21 mouse cellular contexts compared by ENCODE assay signal in the genomic region with DNA sequence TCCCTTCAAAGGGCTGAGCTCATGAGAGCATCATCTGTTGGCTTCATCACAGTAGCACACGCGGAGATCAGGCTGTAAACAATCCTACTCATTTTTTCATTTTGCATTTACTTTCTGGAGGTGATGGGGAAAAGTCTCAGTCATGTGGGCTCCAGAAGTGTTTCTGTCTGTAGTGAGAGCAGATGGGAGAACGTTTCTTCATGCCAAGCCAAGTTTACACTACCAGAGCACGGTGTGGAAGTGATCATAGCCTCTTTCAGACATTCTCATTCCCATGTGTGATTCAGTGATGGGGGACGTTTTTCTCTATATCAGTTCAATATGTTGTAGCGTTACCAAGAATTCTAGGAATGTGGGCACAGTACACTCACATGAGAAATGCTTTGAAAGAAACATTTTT. TPM values are rescaled to one million over a fixed set of nuclear protein-coding genes. Genes with fewer than 3 reads are reported as not detected.
A peak's percentile ranks its signal among the peaks of the same experiment; 100 is the strongest.
DNase-seq lines count a peak whose midpoint lies in the region; ATAC-seq lines count a peak whose summit lies in the region.
"Had no signal": no experiment of that assay in that cellular context is flagged by ENCODE, and none has a peak within 500 bp of the region (broad histone marks: within the 10 kb centered on the region; RNA-seq: fewer than 3 reads in every experiment).

No protein-coding gene starts in this region.

- peak overlapping the region; percentile 42; the same call in 1 of the 2 replicates for H3K27ac ChIP-seq in embryonic facial prominence, embryonic 12.5 days
- H3K27ac ChIP-seq in limb, embryonic 13.5 days = peak overlapping the region; percentile 67; the same call in 1 of the 2 replicates
- H3K27ac ChIP-seq: forebrain, embryonic 15.5 days; hindbrain, embryonic 12.5 days; liver, embryonic 12.5 days; lung, embryonic 15.5 days; neural tube, embryonic 15.5 days; stomach, embryonic 15.5 days had no signal

- no peaks in the 10 kb centered on the region for H3K9me3 ChIP-seq in embryonic facial prominence, embryonic 12.5 days
- H3K9me3 ChIP-seq in limb, embryonic 13.5 days = no peaks in the 10 kb centered on the region
- H3K9me3 ChIP-seq: forebrain, embryonic 15.5 days; G1E; hindbrain, embryonic 12.5 days; liver, embryonic 12.5 days; lung, embryonic 15.5 days; neural tube, embryonic 15.5 days; stomach, embryonic 15.5 days had no signal

- H3K4me3 ChIP-seq in embryonic facial prominence, embryonic 12.5 days = no peak overlapping the region
- H3K4me3 ChIP-seq in limb, embryonic 13.5 days = no peak overlapping the region
- H3K4me3 ChIP-seq: forebrain, embryonic 15.5 days; hindbrain, embryonic 12.5 days; liver, embryonic 12.5 days; lung, embryonic 15.5 days; myocyte; neural tube, embryonic 15.5 days; stomach, embryonic 15.5 days had no signal

- no peak for ATAC-seq in embryonic facial prominence, embryonic 12.5 days (ENCODE audit: insufficient number of reproducible peaks, insufficient read depth, low FRiP score, low TSS enrichment)
- ATAC-seq in limb, embryonic 13.5 days (ENCODE audit: low FRiP score, low read depth) = peak; percentile 51; the same call in 1 of the 2 replicates
- ATAC-seq: CD4-positive, CD25-positive, alpha-beta regulatory T cell, adult 4 months; forebrain, embryonic 15.5 days; liver, embryonic 12.5 days had no signal

- H3K4me1 ChIP-seq in embryonic facial prominence, embryonic 12.5 days = peaks cover 23% of the 10 kb centered on the region
- H3K4me1 ChIP-seq in limb, embryonic 13.5 days = peaks cover 53% of the 10 kb centered on the region

- peak; percentile 12 for DNase-seq in layer of hippocampus, adult 9-11 months
- no peak for DNase-seq in layer of hippocampus, postnatal 25 days (ENCODE audit: extremely low spot score in 1 of 2, low spot score in 1 of 2)
- peak; percentile 54 for DNase-seq in NIH3T3 (ENCODE audit: low read depth)
- no peak for DNase-seq in adrenal gland, postnatal 36 days
- no peak for DNase-seq in cerebellum, adult 11 months
- DNase-seq: adrenal gland, adult 2 months; cerebellum, adult 18-20 months; gastrocnemius, postnatal 25 days; kidney, postnatal 4 days; midbrain, embryonic 14.5 days had no signal

- H3K36me3 ChIP-seq in embryonic facial prominence, embryonic 12.5 days = no peaks in the 10 kb centered on the region
- no peaks in the 10 kb centered on the region for H3K36me3 ChIP-seq in limb, embryonic 13.5 days
- H3K36me3 ChIP-seq: forebrain, embryonic 15.5 days; hindbrain, embryonic 12.5 days; lung, embryonic 15.5 days; neural tube, embryonic 15.5 days; stomach, embryonic 15.5 days had no signal

- H3K27me3 ChIP-seq in embryonic facial prominence, embryonic 12.5 days = no peaks in the 10 kb centered on the region
- no peaks in the 10 kb centered on the region for H3K27me3 ChIP-seq in limb, embryonic 13.5 days
- H3K27me3 ChIP-seq: forebrain, embryonic 15.5 days; hindbrain, embryonic 12.5 days; liver, embryonic 12.5 days; lung, embryonic 15.5 days; neural tube, embryonic 15.5 days; stomach, embryonic 15.5 days had no signal

- no peak overlapping the region for H3K9ac ChIP-seq in embryonic facial prominence, embryonic 12.5 days
- H3K9ac ChIP-seq in limb, embryonic 13.5 days = no peak overlapping the region
- H3K9ac ChIP-seq: forebrain, embryonic 15.5 days; hindbrain, embryonic 12.5 days; liver, embryonic 12.5 days; lung, embryonic 15.5 days; neural tube, embryonic 15.5 days; stomach, embryonic 15.5 days had no signal

- WGBS in embryonic facial prominence, embryonic 12.5 days = 40% methylated on average over 6 of the region's 6 CpGs
- 36% methylated on average over 6 of the region's 6 CpGs for WGBS in limb, embryonic 13.5 days

- no peak overlapping the region for H3K4me2 ChIP-seq in embryonic facial prominence, embryonic 12.5 days (replicated peaks)
- no peak overlapping the region for H3K4me2 ChIP-seq in limb, embryonic 13.5 days (replicated peaks)
- H3K4me2 ChIP-seq: forebrain, embryonic 15.5 days; hindbrain, embryonic 12.5 days; liver, embryonic 12.5 days; lung, embryonic 15.5 days; neural tube, embryonic 15.5 days; stomach, embryonic 15.5 days had no signal

RNA-seq across cellular contexts. Expression of gene Rhbdd1, which starts 45.9 kb away (rescaled TPM):
- 1 to 10 TPM; 6.7 to 7.6 TPM for total RNA-seq in layer of hippocampus, postnatal 25 days (2021)
- 7.3 and 7.6 TPM in 2 replicates for polyA plus RNA-seq in embryonic facial prominence, embryonic 12.5 days (2016; fragmentation: Nextera tagmentation; extraction: Ambion mirVana)
- polyA plus RNA-seq in limb, embryonic 13.5 days (2015; fragmentation: Nextera tagmentation; extraction: Ambion mirVana) = 7.6 TPM in 2 replicates
- 10 to 100 TPM; 30.0 to 42.7 TPM for total RNA-seq in adrenal gland, postnatal 36 days (2021)

Comparison
In these comparisons a context has a peak if more than half of its experiments do, and no peak if none do; other contexts are left out.
1. DNase-seq: peak in layer of hippocampus, adult 9-11 months (single experiment) and NIH3T3 (single experiment); none in layer of hippocampus, postnatal 25 days (0 of 2), adrenal gland, postnatal 36 days (0 of 2) and cerebellum, adult 11 months (single experiment).